Mouse (Mus musculus) granulocyte monocyte progenitor cell, adult 5-6 weeks (primary cell): Measurements from ENCODE around the gene Trak2. TPM values are rescaled to one million over a fixed set of nuclear protein-coding genes. Genes with fewer than 3 reads are reported as not detected.
"Not testable (repeated sequence)": the region's sequence is repeated elsewhere in the genome, so short reads cannot be mapped to it uniquely, and the experiment has no call there.

ENCODE experiments used
- ATAC-seq: replicated peaks from 2 replicates; pipeline ENCODE4 v1.8.0; 2016; ENCODE audit warnings: mild to moderate bottlenecking, moderate TSS enrichment, inconsistent platforms; ENCODE audit not compliant: poor library complexity, severe bottlenecking
- total RNA-seq, 2 experiments: library from RNA; stranded (forward) in 1 of 2; stranded (reverse) in 1 of 2; fragments of 200-712, 200-1000 nt in 1 of 2; fragments of >200 nt in 1 of 2; fragmentation: Nextera tagmentation in 1 of 2; gene quantifications; 2 replicates each; pipeline ENCODE4 v1.2.3; 2014 to 2017

Gene Trak2
- total RNA-seq, 2 experiments from 2014 or later: 18.6 to 20.0 TPM

DNA sequence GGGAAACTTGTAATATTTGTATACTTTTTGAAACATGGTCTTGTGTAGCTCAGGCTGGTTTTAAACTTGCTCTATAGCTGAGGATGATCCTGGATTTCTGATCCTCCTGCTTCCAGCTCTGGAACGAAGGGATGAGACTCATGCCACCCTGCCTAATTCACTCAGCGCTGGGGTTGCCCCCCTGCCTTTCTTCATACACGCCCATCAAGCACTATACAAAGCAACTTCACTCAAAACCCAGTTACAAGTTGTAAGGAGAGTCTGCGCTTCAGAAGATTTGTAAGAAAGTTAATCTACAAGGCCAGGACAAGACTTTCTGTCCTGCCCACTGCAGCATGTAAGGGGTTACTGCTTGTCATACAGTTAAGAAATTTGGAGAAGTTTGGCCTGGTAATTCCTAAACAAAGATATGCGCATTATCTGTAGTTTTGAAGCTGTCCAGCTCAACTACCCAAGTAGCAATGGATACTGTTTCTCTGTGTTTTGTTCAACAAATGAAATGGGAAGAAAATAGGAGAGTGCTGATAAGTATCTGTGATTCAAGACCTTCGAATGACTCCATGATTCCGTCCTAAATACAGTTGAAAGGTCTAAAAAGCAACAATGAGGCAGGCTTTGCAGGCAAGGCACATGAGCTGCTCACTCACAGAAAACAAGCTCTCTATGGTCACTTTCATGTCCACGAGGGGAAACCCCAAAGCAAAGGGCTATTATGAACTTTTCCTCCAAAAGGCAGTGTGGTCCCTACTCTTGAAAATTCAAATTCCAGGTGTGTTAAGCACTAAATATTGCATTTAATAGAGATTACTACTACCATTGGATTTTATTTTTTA, 18.4 kb downstream of the Trak2 start:
- no peak for ATAC-seq

DNA sequence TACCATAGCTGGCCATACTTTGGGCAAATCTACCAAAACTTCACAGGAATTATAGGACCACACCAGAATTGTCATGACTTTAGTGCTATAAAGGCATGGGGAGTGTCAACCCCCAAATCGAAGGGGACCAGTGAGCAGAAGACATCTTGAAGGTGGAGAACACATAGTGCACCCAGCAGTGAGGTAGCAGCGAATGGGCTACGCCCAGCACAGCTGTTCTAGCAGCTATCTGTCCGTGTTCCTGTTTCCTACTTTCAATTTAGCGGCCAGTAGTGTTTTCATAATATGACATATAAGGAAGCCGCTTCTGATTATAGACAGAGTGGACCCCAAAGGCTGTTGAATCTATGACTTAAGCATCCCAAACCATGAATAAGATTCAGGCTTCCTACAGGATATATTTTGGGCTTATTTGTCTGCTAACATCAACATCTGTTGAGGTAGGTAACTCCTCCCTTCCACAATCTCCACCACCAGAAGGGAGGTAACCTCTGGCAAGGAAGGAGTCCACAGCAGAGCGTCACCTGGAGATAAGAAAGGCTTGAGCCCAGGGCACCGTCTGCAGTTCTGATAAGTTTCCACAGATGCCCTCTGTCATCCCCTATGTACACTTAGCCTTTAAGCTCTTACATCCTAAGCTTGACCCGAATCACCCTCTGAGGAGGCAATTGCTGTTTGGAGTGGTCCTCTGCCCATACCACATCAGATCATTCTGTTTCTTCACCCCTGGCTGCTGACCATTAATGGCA, 19.4 kb downstream of the Trak2 start:
- ATAC-seq: peak; percentile 87

DNA sequence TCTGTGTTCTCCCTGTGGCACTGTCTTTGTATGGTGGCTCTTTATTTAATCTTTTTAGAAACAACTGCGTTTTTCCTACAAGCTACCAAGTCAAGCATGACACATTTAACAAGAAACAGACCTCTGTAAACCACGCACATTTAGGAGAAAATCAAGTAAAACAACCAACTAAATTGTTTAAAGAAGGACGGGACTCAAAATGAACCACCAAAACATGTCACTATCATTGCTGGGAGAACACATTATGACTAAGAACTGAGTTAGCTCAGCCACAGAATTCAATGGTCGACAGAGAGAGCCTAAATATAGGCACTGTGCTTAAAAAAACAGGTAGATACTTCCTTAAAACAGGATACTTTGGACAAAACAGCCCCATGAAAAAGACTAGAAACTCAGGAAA, 20.2 kb downstream of the Trak2 start:
- no peak for ATAC-seq

DNA sequence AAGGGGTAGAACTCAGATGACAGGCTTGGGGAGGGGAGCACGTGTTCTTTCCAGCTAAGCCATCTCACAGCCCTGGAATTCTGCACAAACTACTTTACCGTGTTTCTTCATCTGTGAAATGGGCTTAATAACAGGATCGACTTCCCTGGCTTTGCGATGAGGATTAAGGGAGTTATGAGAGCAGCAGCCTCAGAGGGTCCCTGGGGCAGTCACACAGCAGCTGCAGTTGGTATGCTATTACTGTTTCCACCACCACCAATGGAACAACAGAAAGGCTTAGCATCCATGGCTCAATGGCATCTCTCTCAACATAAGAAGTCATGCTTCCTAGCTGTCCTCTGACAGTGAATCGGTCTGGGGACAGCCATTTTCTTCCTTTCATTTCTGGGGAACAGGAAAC, 20.7 kb downstream of the Trak2 start:
- ATAC-seq: no peak

DNA sequence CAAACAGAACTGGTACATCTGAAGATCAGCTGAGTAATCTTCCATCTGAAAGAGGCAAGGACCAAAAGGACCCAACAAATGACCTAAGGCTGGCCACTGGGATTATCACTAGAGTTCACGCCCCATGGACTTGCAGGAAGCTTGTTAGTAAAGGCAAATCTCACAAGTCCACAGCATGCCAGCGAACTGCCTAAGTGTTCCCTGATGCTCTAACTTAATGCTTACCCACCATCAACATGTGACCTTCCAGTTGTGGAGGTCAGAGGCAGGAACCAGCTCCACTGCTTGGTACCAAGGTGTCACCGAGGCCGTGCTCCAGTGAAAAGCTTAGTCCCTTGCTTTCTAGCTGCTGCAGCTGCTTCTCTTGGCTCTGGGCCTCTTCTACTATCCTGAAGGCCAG, 21.4 kb downstream of the Trak2 start:
- no peak for ATAC-seq

DNA sequence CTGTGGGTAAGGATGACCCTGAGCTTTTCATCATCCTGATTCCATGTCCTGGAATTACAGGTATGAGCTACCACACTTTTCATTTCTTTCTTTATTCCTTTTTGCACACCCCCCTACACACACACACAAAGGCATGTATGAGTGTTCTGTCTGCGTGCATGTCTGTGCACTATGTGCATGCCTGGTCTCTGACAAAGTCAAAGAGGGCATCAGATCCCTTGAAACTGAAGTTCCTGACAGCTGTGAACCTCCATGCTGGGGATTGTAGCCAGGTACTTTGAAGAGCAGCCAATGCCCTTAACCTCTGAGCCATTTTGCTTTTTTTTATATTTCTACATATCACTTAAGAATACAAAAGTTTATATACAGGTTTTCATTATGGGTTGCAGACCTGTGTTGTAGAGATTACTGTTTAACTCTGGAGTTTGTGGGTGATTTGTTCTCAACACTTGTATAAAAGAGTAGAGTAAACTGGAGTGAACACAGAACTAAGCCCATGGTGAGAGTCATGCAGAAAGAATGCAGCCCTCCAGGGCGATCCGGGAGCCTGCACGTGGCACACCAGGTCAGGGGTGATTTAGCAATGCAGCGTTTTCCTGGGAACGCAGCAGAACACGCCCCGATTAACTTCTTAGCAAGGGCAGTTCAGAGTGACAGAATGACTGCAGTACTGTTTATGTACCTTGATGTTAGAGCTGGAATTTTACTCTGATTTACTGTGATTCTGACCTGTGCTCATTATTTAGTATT, 22.2 kb downstream of the Trak2 start:
- no peak for ATAC-seq

DNA sequence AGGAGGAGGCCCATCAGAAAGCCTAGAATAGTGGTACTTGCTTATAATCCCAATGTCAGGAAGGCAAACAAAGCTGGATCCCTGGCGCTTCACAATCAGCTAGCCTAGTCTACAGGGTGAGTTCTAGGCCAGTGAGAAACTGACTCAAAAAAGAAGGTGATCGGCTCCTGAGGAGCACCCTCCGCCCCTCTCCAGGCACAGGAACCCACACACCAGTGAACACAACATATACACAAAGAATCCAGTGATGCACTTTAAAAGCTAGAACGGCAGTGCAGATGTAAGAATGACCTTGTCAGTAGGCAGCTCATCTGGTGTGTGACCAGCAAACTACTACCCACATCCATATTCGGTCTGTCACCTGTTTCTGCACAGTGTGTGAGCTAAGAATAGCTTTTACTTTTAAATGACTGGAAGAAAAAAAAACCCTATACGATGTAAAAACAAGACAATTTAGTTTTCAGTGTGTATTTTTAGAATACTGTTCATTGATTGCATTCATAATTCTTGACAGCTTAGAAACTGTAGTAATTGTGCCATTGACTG, 23.6 kb downstream of the Trak2 start:
- no peak for ATAC-seq

DNA sequence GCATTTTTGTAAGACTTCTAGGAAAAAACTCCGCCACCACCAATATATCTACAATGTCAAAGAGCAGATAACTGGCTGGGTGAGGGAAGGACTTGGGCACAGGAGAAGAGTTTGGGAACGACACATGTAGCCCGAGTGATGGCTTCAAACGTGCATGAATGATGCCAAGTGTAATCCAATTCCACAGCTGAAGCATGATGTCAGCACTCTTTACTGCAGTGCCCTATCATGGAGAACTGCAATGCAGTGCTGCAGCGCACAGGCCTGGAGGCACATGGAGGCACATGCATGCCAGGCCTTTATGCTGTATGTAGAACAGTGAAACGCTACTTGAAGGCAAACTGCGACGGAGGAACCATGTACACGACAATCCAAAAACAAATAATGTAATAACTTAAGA, 26.5 kb downstream of the Trak2 start:
- ATAC-seq: no peak

DNA sequence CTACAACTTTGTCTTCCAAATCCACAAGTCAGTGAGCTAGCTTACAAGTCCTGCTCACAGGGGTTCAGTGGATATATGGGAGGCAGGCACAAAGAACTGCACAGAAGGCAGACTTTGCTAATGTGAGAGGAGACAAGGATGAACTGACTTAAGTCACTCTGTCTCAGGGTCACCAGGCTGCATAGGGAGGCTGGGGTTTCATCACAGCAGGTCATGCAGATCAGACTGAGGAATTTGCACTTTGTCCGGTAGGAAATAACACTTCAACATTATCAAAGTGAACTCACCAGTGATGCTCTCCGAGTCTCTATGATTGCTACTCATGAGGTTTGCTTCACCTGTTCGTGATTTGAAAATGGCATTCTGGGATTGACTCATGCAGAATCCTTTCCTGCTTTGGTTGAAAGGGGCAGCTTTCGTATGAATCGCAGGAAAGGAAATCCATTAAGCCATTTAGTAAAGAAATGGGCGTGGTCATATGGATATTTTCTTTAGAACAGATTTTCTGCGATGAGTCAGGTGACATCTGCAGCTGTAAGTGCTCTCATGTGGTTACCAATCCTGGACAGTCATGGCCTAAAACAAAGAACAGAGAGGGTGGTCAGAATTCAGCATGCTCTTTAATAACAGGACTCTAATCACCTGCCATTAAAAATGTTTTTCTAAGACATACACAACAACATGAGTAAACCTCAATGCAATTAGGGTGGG, 27.1 kb downstream of the Trak2 start:
- no peak for ATAC-seq

DNA sequence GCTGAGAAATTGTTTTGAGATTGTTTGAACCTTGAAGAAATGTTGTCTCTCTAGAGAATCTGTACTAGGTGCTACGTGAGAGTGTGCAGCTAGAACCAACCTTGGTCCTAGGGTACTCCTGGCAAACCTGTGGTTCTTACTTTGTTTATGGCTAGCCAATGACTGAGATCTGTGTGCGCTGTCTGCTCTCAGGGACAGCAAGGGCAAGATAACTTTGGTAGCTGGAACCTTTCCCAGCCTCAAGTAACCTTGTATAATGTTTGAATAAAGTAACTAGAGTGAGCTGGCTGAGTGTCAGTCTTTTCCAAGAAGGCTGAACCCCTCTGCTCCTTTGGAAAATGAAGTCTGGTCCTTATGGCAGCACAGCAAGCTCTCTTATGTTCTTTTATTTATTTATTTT, 27.7 kb downstream of the Trak2 start:
- ATAC-seq: no peak

DNA sequence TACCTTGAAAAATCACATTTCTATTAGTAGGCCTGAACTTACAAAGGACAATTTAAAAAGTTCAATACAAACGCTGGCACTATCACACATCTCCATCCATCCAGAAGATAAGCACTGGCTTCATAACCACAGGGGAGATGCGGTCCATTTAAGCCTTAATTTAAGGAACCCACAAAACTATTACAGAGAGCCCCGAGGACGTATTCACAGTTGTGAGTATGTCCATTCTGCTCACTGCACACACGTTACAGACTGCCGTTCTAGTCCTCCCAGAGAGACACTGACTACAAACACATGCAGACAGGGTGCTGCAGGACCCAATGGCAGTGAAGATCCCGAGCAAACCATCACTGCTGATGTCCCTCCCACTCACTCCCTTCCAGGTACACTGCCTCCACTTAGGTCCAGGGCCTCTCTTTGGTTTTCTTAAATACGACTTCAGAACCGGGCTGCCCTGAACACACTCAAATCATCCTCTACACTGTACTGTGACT, 35.6 kb downstream of the Trak2 start:
- no peak for ATAC-seq

DNA sequence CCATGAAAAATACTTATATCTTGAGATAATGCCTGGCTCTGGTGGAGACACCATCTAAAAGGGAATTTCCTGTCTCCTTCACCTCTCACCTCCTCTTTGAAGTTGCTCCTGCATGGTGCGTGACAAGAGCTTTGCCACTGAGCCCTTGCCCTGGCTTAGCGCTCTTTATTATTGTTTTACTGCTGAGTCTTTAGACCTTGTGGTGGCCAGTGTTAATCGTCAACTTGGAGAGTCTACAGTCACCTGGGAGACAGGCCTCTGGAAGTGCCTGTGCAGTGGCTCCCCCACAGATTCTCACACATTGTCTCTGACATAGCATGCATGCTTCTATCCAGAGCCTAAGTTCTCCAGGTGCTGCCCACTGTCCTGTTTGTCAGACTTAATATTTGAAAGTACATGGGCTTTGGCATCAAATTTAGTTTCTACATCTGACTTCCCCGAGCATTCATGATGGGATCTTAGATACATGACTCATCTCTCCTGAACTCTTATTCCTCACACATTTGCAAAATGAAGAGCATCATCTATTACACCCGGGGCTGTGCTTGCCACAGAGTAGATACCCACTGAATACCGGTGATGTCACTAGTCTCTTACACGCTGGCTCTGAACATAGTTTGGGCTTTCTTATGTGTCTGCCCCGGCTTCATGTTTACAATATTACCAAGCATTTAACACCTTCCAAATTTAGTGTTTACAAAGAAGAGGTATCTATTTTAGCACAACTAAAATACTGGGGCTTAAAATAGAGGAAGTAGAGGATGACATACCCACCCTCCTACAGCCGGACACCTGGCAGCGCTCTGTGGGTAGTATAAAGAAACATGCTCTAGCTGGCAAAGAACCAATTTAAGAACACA, 36.3 kb downstream of the Trak2 start:
- ATAC-seq: no peak

DNA sequence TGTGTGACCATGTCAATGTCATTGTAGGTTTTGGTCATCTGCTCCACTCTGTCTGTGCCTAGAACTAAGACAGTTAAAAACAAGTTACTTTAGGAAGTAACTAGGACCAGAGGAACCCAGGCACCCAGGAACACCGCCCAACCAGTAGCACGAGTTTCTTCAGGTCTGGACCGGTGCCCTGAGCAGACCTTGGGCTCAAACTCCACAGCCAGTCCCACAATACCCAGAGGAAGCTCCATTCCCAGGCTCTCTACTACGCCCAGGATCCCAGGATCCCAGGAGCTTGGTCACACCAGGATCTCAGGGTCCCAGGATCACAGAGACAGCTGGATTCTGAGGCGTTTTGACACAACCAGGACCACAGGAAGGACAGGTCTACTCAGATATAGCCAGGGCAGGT, 46.6 kb downstream of the Trak2 start:
- no peak for ATAC-seq

DNA sequence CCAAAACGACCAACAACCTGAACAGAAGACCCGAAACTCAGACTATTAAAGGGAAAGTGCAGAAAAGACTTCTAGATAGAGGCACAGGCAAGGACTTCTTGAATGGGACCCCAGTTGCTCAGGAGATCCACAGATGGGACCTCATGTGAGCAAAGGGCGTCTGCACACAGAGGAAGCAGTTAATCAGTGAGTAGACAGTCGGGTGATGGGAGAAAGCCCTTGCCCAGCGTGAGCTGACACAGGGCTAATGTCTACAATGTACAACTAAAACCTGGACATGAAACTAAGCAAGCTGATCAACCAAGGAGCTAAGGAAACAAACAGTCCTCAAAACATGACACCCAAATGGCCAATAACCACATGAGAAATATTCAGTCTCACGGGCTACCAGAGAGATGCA, 55.7 kb downstream of the Trak2 start:
- ATAC-seq: no peak

DNA sequence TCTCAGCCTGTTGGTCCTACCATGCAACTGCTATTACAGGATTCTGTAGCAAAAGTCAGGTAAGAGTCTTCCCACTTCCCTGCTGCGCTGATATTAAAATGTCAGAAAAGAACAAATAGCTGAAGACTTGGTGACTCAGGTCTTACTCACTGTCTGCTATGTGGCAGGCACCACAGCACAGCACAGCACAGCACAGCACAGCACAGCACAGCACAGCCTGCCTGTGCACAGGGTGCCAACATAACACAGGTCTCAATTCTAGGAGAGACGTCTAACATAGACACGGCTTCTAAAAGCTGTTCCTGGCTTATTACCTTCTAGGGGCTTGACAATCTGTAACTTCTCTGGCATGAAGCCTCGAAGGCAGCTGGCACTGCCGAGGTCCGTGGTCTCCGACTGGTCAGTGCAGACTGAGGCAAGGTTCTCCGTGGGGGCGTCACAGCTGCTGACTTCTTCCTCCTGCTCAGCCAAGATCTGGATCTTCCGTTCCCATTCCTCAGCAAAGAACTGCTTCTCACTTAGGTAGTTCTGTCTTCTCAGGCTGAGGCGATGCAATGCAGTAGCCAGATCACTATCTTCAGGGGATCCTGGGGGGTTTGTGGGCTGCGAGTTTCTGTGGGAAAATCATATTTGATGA, 63.5 kb downstream of the Trak2 start:
- no peak for ATAC-seq

DNA sequence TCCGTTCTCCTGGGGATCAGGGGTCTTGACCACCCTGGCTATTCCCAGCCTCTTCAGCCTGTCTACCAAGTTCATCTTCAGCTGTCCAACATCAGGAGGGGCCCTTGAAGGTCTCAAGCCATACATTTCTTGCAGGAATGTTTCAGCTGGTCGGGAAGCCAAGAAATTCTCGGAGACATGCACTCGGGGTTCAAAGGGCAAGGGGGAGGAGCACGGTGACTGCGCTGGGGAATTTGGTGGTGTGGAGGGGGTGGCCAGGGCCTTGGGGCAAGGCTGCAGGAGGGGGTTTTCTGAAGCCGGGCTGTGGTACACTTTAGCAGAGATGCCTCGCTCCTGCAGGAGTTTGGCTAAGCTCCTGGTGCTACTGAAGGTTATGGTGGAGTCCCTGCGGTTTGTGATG, 69.5 kb downstream of the Trak2 start:
- ATAC-seq: no peak

DNA sequence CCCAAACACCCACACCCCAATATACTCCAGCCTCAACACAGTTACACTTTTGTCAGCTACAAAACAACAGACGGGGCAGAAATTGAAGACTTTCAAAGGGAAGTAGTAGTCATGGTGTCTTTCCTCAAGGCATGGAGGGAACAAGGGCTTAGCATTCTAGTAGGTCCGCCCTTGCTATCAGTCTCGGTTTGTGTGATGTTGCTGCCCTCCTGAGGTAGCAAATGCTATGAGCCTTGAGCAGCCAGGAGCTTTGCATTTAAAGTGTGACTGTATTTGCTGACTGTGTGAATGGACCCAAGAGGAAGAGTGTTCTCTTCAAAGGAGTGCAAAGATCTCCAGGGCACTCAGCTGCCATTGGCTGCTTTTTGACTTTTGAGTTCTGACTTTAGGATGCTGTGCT, 75.7 kb downstream of the Trak2 start:
- peak; percentile 89 for ATAC-seq

DNA sequence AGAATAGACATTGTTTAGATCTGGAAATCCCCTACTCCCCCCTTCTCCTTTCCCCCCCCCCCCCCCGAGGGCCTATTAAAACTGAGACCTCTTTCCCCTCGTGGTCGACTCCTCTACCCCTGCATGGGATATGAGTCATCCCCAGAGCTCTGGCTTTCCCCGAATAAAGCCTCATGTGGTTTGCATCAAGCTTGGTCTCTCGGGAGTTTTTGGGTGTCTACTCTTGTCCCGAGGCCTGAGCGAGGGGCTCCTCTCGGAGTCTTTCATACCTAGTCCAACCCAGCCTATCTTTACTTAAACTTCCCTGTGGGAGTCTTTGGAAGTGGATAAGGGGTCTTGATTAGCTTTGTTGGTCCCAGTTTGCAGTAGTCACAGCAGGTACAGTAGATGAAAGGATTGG, 80.8 kb downstream of the Trak2 start:
- ATAC-seq: not testable (repeated sequence)
